Mouse (Mus musculus) neural tube, embryonic 10.5 days (tissue): Measurements from ENCODE around the gene Gadl1.

Source experiments
- DNase-seq: peaks from one replicate; pipeline ENCODE4 v3.0.0-alpha.2; 2017; ENCODE audit warnings: low spot score; ENCODE audit errors: extremely low spot score

Gadl1 gene

GRCm38 (mm10) chr9:115909155-115909554, at the start of gene Gadl1:
Gene Gadl1, plus strand, starts transcription at chr9:115909455.
- DNase-seq = no peak

DNA sequence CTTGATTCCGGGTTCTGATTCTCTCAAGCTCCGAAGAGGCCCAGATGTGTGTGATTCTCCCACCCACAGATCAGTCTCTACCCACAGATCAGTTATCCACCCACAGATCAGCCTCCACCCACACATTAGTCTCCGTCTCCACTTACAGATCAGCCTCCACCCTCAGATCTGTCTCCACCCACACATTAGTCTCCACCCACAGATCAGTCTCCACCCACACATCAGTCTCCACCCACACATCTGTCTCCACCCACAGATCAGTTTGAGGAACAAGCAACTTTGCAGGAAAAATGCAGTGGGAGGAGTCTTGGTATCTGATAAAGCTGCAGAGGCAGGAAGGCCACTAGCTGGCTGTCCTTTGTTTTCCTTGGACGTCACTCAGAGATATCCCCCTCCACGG, 46.5 kb upstream of the Gadl1 start:
- no peak for DNase-seq

- DNase-seq = no peak
These were observed 45.9 kb upstream of the Gadl1 start for GRCm38 (mm10) chr9:115863326-115863725.

GRCm38 (mm10) chr9:115867277-115867676, 42.0 kb upstream of the Gadl1 start:
- DNase-seq = no peak

- no peak for DNase-seq
These were observed 39.1 kb upstream of the Gadl1 start for GRCm38 (mm10) chr9:115870168-115870567.

DNA sequence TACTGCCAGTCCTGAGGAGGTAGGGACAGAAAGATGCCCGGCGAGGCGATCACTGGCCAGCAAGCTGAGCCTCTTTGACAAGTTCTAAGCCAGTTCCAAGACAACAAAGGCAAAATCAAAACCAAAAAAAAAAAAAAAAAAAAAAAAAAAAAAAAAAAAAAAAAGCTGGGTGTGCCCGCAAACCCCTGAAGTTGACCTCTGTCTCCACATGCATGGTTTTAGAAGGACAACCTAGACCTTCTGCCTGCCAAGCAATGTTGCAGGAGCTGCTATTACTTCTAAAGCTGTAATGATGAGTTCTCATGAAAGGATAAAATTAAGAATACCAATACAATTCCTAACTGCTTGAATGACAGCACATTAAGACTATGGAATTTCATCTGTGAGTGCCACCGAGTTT, 38.6 kb upstream of the Gadl1 start:
- DNase-seq = no peak

GRCm38 (mm10) chr9:115880500-115880899, 28.8 kb upstream of the Gadl1 start:
- no peak for DNase-seq

- DNase-seq = no peak
These were observed 28.1 kb upstream of the Gadl1 start for GRCm38 (mm10) chr9:115881137-115881536.

GRCm38 (mm10) chr9:115882627-115883200, 26.5 kb upstream of the Gadl1 start:
- no peak for DNase-seq

DNA sequence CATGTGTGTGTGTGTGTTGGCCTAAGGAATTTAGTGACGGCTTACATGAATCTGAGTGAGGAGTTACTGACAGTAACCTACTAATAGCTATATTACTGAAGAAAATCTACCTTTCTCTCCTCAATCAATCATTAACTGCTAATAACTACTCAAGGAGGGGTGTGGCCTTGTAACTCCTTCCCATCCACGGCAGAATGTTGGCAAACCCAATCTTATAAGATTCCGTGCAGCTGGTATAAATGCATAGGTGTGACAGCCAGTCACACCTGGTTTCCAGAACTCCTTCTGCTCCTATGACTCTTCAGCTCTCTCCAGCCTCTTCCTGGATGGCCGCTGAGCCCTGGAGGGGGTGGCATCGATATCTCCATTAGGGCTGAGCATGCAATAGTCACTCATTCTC, 25.8 kb upstream of the Gadl1 start:
- no peak for DNase-seq

GRCm38 (mm10) chr9:115887571-115887970, 21.7 kb upstream of the Gadl1 start:
- no peak for DNase-seq

DNA sequence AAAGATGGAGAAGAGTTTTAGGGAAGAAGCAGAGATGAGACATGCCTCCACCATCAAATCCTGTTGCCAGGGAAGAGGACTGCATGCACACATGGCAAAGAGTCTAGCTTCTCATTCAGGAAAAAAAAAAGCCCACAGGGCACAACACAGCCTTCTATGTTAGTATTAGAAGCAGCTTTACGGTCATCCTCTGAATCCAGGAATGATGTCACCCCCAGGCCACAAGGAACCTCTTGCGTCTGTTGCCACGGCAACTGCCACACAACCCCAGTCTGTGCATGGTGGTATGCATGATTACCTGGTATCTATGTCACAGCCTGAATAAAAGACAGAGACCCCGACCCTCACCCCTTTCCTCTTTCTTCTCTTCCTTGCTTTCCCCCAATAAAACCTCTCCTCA, 16.1 kb upstream of the Gadl1 start:
- DNase-seq = no peak

- no peak for DNase-seq
These were observed 15.3 kb upstream of the Gadl1 start for GRCm38 (mm10) chr9:115893947-115894346.

- DNase-seq = no peak
These were observed 930 bp upstream of the Gadl1 start for GRCm38 (mm10) chr9:115908325-115908724.

DNA sequence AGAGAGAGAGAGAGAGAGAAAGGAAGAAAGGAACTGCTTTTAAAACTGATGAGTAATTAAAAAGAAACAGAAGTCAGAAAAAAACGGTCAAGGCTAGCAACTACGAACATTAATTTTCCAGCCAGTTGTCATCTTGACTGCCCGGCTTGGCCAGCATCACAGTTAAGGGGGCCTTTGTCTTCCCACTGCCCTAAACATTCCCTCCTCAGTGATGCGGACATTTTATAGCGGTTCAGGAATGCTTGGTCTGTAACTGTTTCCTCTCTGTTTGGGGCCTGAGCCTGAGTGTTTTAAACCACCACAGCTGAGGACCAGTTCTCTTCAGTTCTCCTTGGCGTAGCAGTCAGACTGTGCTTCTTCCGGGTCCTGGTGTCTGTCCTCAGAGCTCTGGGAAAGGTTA, 4.8 kb downstream of the Gadl1 start:
- DNase-seq = no peak

GRCm38 (mm10) chr9:115915586-115916270, 6.5 kb downstream of the Gadl1 start:
- no peak for DNase-seq

- no peak for DNase-seq
These were observed 10.5 kb downstream of the Gadl1 start for GRCm38 (mm10) chr9:115919736-115920135.

DNA sequence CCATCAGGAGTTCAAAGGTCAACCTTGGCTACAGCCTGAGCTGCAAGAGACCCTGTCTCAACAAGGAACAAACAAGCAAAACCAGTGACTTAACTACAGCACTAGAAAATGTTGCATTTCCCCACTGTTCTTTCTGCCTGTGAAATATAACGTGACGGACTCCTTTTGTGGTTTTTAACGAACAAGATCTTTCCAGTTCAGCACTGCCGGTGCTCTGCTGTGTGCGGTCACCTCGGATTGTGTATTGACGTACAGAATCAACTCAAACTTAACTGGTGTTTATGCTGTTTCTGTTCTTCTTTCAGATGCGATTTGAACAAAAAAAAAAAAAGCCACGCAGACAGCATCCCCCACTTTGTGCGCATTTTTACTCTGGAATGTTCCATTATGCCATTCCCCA, 13.4 kb downstream of the Gadl1 start:
- no peak for DNase-seq

DNA sequence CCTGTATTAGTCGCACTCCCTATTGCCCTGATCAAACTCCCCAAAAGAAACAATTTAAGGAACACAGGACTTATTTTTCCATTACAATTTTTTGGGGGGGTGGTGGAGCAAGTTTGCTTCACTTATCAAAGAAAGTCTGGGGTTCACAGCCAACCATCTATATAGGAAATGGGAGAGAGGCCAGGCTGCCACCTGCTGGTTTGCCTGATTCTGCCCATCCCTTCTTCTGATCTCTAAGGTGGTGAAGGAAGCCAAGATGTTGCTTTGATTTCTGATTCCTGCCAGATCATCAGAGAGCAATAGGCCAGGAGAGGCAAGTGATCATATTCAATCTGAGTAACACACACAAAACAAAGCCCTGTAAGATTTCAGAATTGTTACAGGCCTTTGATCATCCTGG, 14.8 kb downstream of the Gadl1 start:
- no peak for DNase-seq

DNA sequence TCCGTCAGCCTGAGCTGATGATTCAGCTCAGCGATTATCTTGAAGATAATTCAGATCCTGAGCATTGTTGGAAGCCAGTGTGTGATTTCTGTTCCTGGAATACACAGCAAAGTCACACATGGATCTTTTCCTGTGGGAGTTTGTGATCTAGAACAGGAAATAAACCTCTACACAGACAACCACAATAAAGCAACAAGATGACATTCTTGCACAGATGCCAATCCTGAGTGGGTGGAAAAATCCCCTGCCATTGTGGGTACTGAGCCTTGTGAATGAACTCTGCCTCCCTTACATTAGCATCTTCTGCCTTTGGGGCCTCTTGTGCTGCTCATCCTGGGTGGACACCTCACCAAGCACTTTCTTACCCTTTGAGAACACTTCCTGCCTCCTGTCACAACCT, 22.5 kb downstream of the Gadl1 start:
- no peak for DNase-seq

GRCm38 (mm10) chr9:115932741-115933140, 23.5 kb downstream of the Gadl1 start:
- DNase-seq = no peak

DNA sequence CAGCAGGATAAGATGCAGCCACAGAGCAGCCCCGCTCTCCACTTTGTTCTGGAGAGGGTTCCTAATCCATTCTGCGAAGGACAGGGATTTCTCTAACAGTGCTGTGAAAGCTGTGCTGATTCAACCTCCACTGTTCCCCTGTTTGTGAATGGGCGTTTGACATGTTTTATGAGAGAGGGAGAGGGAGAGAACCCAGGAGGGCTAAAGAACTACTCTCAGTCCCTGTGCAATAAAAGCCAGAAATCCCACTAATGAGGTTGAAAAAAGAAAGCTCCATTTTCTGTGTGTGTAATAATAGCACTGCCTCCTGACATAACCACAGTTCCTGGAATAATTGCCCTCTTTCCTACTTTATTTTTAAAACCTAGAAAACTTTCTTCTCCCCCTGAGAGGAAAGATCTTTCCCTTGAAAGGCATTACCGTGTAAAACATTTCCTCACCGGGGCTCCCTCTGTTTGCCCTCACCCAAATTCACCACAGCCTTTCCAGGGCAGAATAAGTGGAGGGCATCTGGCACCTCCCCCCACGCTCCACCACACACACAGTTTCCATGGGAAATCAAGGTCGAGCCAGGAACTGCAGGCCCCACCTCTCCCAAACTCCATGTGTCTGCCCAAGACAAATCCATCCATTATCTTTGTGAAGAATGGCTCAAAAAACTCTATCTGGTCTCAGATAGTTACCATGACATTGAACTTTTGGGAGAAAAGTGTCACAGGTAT, 24.1 kb downstream of the Gadl1 start:
- DNase-seq = no peak

DNA sequence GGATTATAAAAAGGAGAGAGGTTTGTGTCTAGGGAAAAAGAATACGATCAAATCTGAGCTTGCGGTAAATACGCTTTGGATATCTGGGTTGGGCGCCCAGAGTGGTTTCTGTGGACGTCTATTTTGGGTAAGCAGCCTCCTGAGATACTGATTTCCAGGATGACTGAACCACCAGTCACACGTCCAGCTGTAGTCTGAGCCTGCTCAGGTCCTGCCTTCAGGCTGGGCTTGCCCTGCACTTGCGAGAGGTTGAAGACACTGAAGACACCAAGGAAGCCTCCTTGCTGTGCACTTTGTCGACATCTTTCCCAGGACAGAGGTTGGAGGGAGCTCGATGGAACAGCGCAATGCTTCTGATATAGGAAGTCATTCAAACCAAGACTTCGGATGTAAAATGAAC, 25.0 kb downstream of the Gadl1 start:
- DNase-seq = no peak
